Mouse (Mus musculus): Measurements from ENCODE around the gene Phlpp1.

DNA sequence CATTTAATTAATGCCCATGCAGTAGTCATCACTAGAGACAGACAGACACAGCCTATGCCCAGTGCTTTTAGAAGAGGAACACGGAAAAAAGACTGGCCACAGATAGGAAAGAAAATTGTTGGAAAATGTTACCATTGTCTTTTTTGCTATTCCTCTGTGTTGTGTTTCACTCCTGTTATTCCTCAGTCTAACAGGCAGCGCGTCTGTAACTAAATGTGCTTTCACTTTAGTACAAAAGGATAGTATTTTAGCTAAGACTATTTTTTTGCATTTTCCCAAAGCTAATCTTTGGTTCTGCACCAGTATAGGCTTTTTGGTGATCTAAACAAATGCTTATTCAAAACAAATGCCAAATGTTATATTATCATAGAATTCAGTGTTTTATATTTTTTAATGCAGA is 177.6 kb downstream of the Phlpp1 start:
- TF ChIP-seq CTCF (IDR thresholded peaks at IDR 0.05; ENCODE audit: insufficient read depth, low read depth, low read length) (no peak), POLR2A (IDR thresholded peaks at IDR 0.05; ENCODE audit: insufficient read depth, low read depth, low read length) (no peak)
